Mouse (Mus musculus) MEL (cell line): Measurements from ENCODE around the gene Zfp609. TPM values are rescaled to one million over a fixed set of nuclear protein-coding genes. Genes with fewer than 3 reads are reported as not detected.

Experiments
- DNase-seq: peaks from one replicate; pipeline ENCODE4 v3.0.0; 2011; ENCODE audit warnings: low read depth, low spot score
- H3K27ac ChIP-seq: 2 replicates; pipeline ENCODE4 v1.5.1; 2012; ENCODE audit warnings: low read depth, mild to moderate bottlenecking, control low read depth, low read length, moderate library complexity; ENCODE audit not compliant: control insufficient read depth
- H3K27me3 ChIP-seq, 2 experiments: fragments of 150-350 bp in 1 of 2; sonication (generic) in 1 of 2; 2 replicates each; pipeline ENCODE4 v1.6.1; 2012; ENCODE audit warnings: low read length in 2 of 2, mild to moderate bottlenecking in 2 of 2, improper control_type of control experiment in 1 of 2, moderate library complexity in 1 of 2; ENCODE audit not compliant: insufficient read depth in 2 of 2, control insufficient read depth in 1 of 2
- H3K36me3 ChIP-seq, 2 experiments: 2 replicates each; pipeline ENCODE4 v1.6.1; 2012 to 2014; ENCODE audit warnings: low read length in 2 of 2, improper control_type of control experiment in 1 of 2, inconsistent platforms in 1 of 2, mild to moderate bottlenecking in 1 of 2; ENCODE audit not compliant: insufficient read depth in 2 of 2, control insufficient read depth in 1 of 2
- H3K4me1 ChIP-seq, 2 experiments: fragments of 150-350 bp in 1 of 2; sonication (generic) in 1 of 2; 2 replicates each; pipeline ENCODE4 v1.6.1; 2012; ENCODE audit warnings: low read length in 2 of 2, improper control_type of control experiment in 1 of 2, mild to moderate bottlenecking in 1 of 2; ENCODE audit not compliant: insufficient read depth in 2 of 2, control insufficient read depth in 1 of 2
- H3K4me3 ChIP-seq, 2 experiments: fragments of 150-350 bp in 1 of 2; sonication (generic) in 1 of 2; 2 replicates each; pipeline ENCODE4 v1.5.1; 2012; ENCODE audit warnings: low read depth in 2 of 2, low read length in 2 of 2, mild to moderate bottlenecking in 2 of 2, moderate library complexity in 2 of 2, control low read depth in 1 of 2, improper control_type of control experiment in 1 of 2; ENCODE audit not compliant: control insufficient read depth in 1 of 2, insufficient read depth in 1 of 2
- H3K79me2 ChIP-seq: 2 replicates; pipeline ENCODE4 v1.6.1; 2012; ENCODE audit warnings: mild to moderate bottlenecking, low read length, moderate library complexity; ENCODE audit not compliant: control insufficient read depth, poor library complexity, insufficient read depth
- H3K9ac ChIP-seq: 2 replicates; pipeline ENCODE4 v1.6.1; 2012; ENCODE audit warnings: low read depth, mild to moderate bottlenecking, control low read depth, low read length, moderate library complexity; ENCODE audit not compliant: control insufficient read depth, poor library complexity, severe bottlenecking
- H3K9me3 ChIP-seq: fragments of 150-350 bp; sonication (generic); replicated peaks from 2 replicates; pipeline ENCODE4 v1.6.1; 2012; ENCODE audit warnings: mild to moderate bottlenecking, low read length, improper control_type of control experiment, moderate library complexity; ENCODE audit not compliant: insufficient read depth
- BHLHE40 ChIP-seq: IDR thresholded peaks from 2 replicates; pipeline ENCODE4 v1.6.1; 2012; ENCODE audit warnings: low read depth, mild to moderate bottlenecking, inconsistent platforms, low read length, improper control_type of control experiment, borderline replicate concordance
- EP300 ChIP-seq, 2 experiments: IDR thresholded peaks; 2 replicates each; pipeline ENCODE4 v1.6.1; 2011; ENCODE audit warnings: improper control_type of control experiment in 2 of 2, low read length in 2 of 2, low read depth in 1 of 2, mild to moderate bottlenecking in 1 of 2
- ETS1 ChIP-seq: IDR thresholded peaks from 2 replicates; pipeline ENCODE4 v1.6.1; 2012; ENCODE audit warnings: low read depth, mild to moderate bottlenecking, inconsistent platforms, low read length, improper control_type of control experiment, moderate library complexity
- GATA1 ChIP-seq: IDR thresholded peaks from 2 replicates; pipeline ENCODE4 v1.6.1; 2011; ENCODE audit warnings: low read depth, low read length, improper control_type of control experiment
- KAT2A ChIP-seq: conservative IDR thresholded peaks from 2 replicates; pipeline ENCODE4 v1.6.1; 2012; ENCODE audit warnings: low read depth, low read length, improper control_type of control experiment, inconsistent platforms
- MAX ChIP-seq: IDR thresholded peaks from 2 replicates; pipeline ENCODE4 v1.6.1; 2011; ENCODE audit warnings: low read length, improper control_type of control experiment
- MEF2A ChIP-seq: IDR thresholded peaks from 2 replicates; pipeline ENCODE4 v1.6.1; 2014; ENCODE audit warnings: low read depth, mild to moderate bottlenecking, inconsistent platforms, low read length, improper control_type of control experiment; ENCODE audit not compliant: poor library complexity, insufficient replicate concordance, severe bottlenecking; ENCODE audit errors: extremely low read depth
- NELFE ChIP-seq: IDR thresholded peaks from 2 replicates; pipeline ENCODE4 v1.6.1; 2011; ENCODE audit warnings: low read depth, low read length, improper control_type of control experiment
- NRF1 ChIP-seq: IDR thresholded peaks from 2 replicates; pipeline ENCODE4 v1.6.1; 2014; ENCODE audit warnings: low read depth, mild to moderate bottlenecking, inconsistent platforms, low read length, improper control_type of control experiment, moderate library complexity; ENCODE audit not compliant: poor library complexity, insufficient read depth, severe bottlenecking
- POLR2A ChIP-seq, 2 experiments: IDR thresholded peaks; 2 replicates each; pipeline ENCODE4 v1.6.1; 2011 to 2012; ENCODE audit warnings: low read length in 2 of 2, mild to moderate bottlenecking in 2 of 2, control low read depth in 1 of 2, improper control_type of control experiment in 1 of 2, low read depth in 1 of 2, moderate library complexity in 1 of 2; ENCODE audit not compliant: control insufficient read depth in 1 of 2, insufficient read depth in 1 of 2, poor library complexity in 1 of 2
- POLR2AphosphoS2 ChIP-seq: IDR thresholded peaks from 2 replicates; pipeline ENCODE4 v1.6.1; 2011; ENCODE audit warnings: low read length, improper control_type of control experiment
- SIN3A ChIP-seq: IDR thresholded peaks from 2 replicates; pipeline ENCODE4 v1.6.1; 2012; ENCODE audit warnings: low read length, improper control_type of control experiment, inconsistent platforms
- SMC3 ChIP-seq: IDR thresholded peaks from 2 replicates; pipeline ENCODE4 v1.6.1; 2011; ENCODE audit warnings: low read depth, low read length, improper control_type of control experiment
- TAL1 ChIP-seq: IDR thresholded peaks from 2 replicates; pipeline ENCODE4 v1.6.1; 2012; ENCODE audit warnings: mild to moderate bottlenecking, inconsistent platforms, low read length, moderate library complexity, mixed read lengths
- TCF12 ChIP-seq: IDR thresholded peaks from 2 replicates; pipeline ENCODE4 v1.6.1; 2014; ENCODE audit warnings: low read depth, mild to moderate bottlenecking, inconsistent platforms, low read length, improper control_type of control experiment, moderate library complexity
- UBTF ChIP-seq: IDR thresholded peaks from 2 replicates; pipeline ENCODE4 v1.6.1; 2012; ENCODE audit warnings: low read depth, mild to moderate bottlenecking, inconsistent platforms, low read length, improper control_type of control experiment, moderate library complexity, borderline replicate concordance; ENCODE audit not compliant: insufficient read depth
- USF1 ChIP-seq: IDR thresholded peaks from 2 replicates; pipeline ENCODE4 v1.6.1; 2014; ENCODE audit warnings: low read depth, mild to moderate bottlenecking, inconsistent platforms, low read length, improper control_type of control experiment, moderate library complexity
- USF2 ChIP-seq, 2 experiments: IDR thresholded peaks; 2 replicates each; pipeline ENCODE4 v1.6.1; 2011 to 2012; ENCODE audit warnings: improper control_type of control experiment in 2 of 2, low read length in 2 of 2, borderline replicate concordance in 1 of 2, inconsistent platforms in 1 of 2, low read depth in 1 of 2, mild to moderate bottlenecking in 1 of 2; ENCODE audit not compliant: insufficient read depth in 1 of 2
- ZMIZ1 ChIP-seq: IDR thresholded peaks from 2 replicates; pipeline ENCODE4 v1.6.1; 2012; ENCODE audit warnings: low read depth, mild to moderate bottlenecking, inconsistent platforms, low read length, improper control_type of control experiment, moderate library complexity
- polyA plus RNA-seq, 2 experiments: library from polyadenylated mRNA; stranded (reverse) in 1 of 2; unstranded in 1 of 2; fragments of >175 nt in 1 of 2; fragments of >200 nt in 1 of 2; gene quantifications; 2 replicates each; pipeline versions ENCODE4 v1.2.1 to v1.2.4; 2012; ENCODE audit warnings: low replicate concordance in 2 of 2, low read depth in 1 of 2; ENCODE audit not compliant: insufficient read length in 2 of 2, insufficient read depth in 1 of 2, missing spikeins in 1 of 2
- total RNA-seq: library from RNA; depleted of rRNA; stranded (reverse); fragments of 300-350 nt; gene quantifications from 2 replicates; pipeline ENCODE4 v1.2.3, GENCODE M21; 2012

Zfp609 gene
- total and polyA plus RNA-seq, 3 experiments = 2.9 to 26.5 TPM; not detected in 1

DNA sequence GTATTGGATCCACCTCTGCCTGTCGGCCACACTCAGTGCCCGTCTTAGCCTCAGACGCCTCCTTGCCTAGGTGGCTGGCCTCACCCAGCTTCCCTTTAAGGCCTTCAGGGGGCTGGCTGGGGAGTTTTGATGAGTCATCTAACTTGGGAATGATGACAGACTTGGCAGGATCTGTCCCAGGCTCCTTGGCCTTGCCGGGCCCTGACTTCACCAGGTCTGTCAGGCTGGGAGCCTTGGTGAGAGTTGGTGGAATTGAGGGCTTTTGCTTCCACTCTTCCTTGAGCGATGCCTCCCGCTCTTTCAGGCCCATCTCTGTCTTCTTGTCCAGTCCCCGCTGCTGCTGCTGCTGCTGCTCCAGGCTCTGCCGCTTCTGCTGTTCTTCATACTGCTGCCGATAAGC lies 125.1 kb downstream of the Zfp609 start:
- Histone ChIP-seq H3K79me2 (no peaks in the 10 kb centered on the region), H3K9ac (no peak overlapping the region), H3K36me3 (peaks cover 5% of the 10 kb centered on the region in 2 experiments), H3K4me1 (peaks cover 2 to 5% of the 10 kb centered on the region in 2 experiments; a peak in 2 of 4 replicates), H3K27me3 (no peaks in the 10 kb centered on the region), H3K4me3 (no peak overlapping the region), H3K9me3 (no peaks in the 10 kb centered on the region), H3K27ac (no peak overlapping the region)
- no peak for DNase-seq
- TF ChIP-seq NRF1 = no peak
- TF ChIP-seq SMC3 = no peak
- no peak for TF ChIP-seq ETS1
- no peak for TF ChIP-seq EP300 (IDR thresholded peaks at IDR 0.05; ENCODE audit: low read depth in 1 of 2, low read length in 2 of 2)
- TF ChIP-seq TCF12 = no peak
- no peak for TF ChIP-seq BHLHE40
- TF ChIP-seq POLR2AphosphoS2 = no peak

DNA sequence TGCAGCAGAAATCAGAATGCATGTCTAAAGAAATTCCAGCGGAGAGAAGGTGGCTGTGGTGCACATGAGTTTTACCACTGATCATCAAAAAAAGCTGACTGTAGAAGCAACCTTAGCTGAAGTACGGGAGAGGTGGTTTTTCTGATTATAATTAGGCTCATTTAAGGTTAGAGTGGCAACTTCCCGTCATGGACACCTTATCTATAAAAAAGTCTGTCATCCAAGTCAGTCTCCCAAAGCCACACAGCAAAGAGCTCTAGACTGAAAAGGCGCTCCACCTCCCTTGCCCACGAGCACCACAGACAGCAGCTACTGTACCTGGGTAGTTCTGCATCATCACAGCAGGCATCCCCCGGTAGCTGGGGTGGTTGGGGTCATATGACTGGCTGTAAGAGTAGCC lies 126.9 kb downstream of the Zfp609 start:
- no peaks in the 10 kb centered on the region for H3K27me3 ChIP-seq
- H3K36me3 ChIP-seq = peaks cover 5 to 8% of the 10 kb centered on the region in 2 experiments
- H3K4me3 ChIP-seq = no peak overlapping the region
- H3K9ac ChIP-seq = no peak overlapping the region
- H3K4me1 ChIP-seq = peaks cover 2 to 5% of the 10 kb centered on the region in 2 experiments; a peak in 1 of 4 replicates
- H3K79me2 ChIP-seq = no peaks in the 10 kb centered on the region
- H3K9me3 ChIP-seq = no peaks in the 10 kb centered on the region
- TF ChIP-seq POLR2A (IDR thresholded peaks at IDR 0.05; ENCODE audit: control insufficient read depth in 1 of 2, insufficient read depth in 1 of 2, low read depth in 1 of 2, low read length in 2 of 2, poor library complexity in 1 of 2) (no peak), TCF12 (0 out of 2 replicates have a peak, but pooled peaks have one; percentile 24), MEF2A (no peak), ZMIZ1 (no peak), BHLHE40 (no peak), NELFE (no peak), KAT2A (no peak), MAX (no peak), USF1 (no peak), ETS1 (no peak), SMC3 (no peak), GATA1 (peak; percentile 43; the same call in 1 of the 2 replicates), POLR2AphosphoS2 (no peak), TAL1 (peak; percentile 56; the same call in 1 of the 2 replicates), UBTF (no peak), USF2 (IDR thresholded peaks at IDR 0.05; ENCODE audit: borderline replicate concordance in 1 of 2, insufficient read depth in 1 of 2, low read depth in 1 of 2, low read length in 2 of 2) (no peak), EP300 (IDR thresholded peaks at IDR 0.05; ENCODE audit: low read depth in 1 of 2, low read length in 2 of 2) (peak in 1 of 2 experiments; percentile 58; a peak in 1 of 4 replicates), SIN3A (no peak)
- peak; percentile 70 for DNase-seq
- H3K27ac ChIP-seq = no peak overlapping the region
